Mouse (Mus musculus) stomach, embryonic 16.5 days (tissue): ENCODE data around the gene Prpsap1. TPM values are rescaled to one million over a fixed set of nuclear protein-coding genes. Genes with fewer than 3 reads are reported as not detected.

ENCODE experiments used
- ATAC-seq: fragments of 200-750 bp; cut with Nextera tagmentation; 2 replicates; pipeline ENCODE4 v1.8.0; 2017; ENCODE audit warnings: moderate number of reproducible peaks, moderate TSS enrichment; ENCODE audit not compliant: insufficient read depth, low FRiP score
- H3K27ac ChIP-seq: fragments of 300-500 bp; sonication (generic); 2 replicates; pipeline ENCODE4 v1.5.1; 2014; ENCODE audit warnings: low read length
- H3K27me3 ChIP-seq: fragments of 300-500 bp; sonication (generic); 2 replicates; pipeline ENCODE4 v1.6.1; 2014; ENCODE audit warnings: low read length, control low read depth, mixed read lengths; ENCODE audit not compliant: control insufficient read depth, insufficient read depth
- H3K36me3 ChIP-seq: fragments of 300-500 bp; sonication (generic); 2 replicates; pipeline ENCODE4 v1.6.1; 2014; ENCODE audit warnings: low read length; ENCODE audit not compliant: control insufficient read depth, insufficient read depth
- H3K4me1 ChIP-seq: fragments of 300-500 bp; sonication (generic); 2 replicates; pipeline ENCODE4 v1.6.1; 2014; ENCODE audit warnings: low read length, control low read depth, mixed read lengths; ENCODE audit not compliant: control insufficient read depth, insufficient read depth
- H3K4me2 ChIP-seq: fragments of 300-500 bp; sonication (generic); 2 replicates; pipeline ENCODE4 v1.6.1; 2014; ENCODE audit warnings: low read depth, low read length, mixed read lengths
- H3K4me3 ChIP-seq: fragments of 300-500 bp; sonication (generic); replicated peaks from 2 replicates; pipeline ENCODE4 v1.5.1; 2014; ENCODE audit warnings: mild to moderate bottlenecking, low read length
- H3K9ac ChIP-seq: fragments of 300-500 bp; sonication (generic); 2 replicates; pipeline ENCODE4 v1.6.1; 2014; ENCODE audit warnings: low read length
- H3K9me3 ChIP-seq: fragments of 300-500 bp; sonication (generic); replicated peaks from 2 replicates; pipeline ENCODE4 v1.6.1; 2016; ENCODE audit warnings: low read length, control low read depth; ENCODE audit not compliant: control insufficient read depth
- WGBS: fragments of 180-500 bp; shearing (Covaris S2); extraction: QIAGEN DNeasy Blood & Tissue Kit; methylation state at CpG from one replicate; pipeline ENCODE4 v1.1.7; 2014; 5-methylcytosine and 5-hydroxymethylcytosine counted together
- polyA plus RNA-seq: library from polyadenylated mRNA; unstranded; fragments of >200 nt; fragmentation: Nextera tagmentation; extraction: Ambion mirVana; gene quantifications from 2 replicates; pipeline ENCODE4 v1.2.1, GENCODE M21; 2015

Prpsap1 gene
- polyA plus RNA-seq, 1 experiment from 2014 or later = 190 TPM

- WGBS = 70% methylated on average over 10 of the region's 10 CpGs
- ATAC-seq = no peak
- Histone ChIP-seq H3K4me2 (no peak overlapping the region), H3K4me3 (no peak overlapping the region), H3K4me1 (peaks cover 6% of the 10 kb centered on the region), H3K36me3 (no peaks in the 10 kb centered on the region), H3K9ac (no peak overlapping the region), H3K27me3 (no peaks in the 10 kb centered on the region), H3K9me3 (no peaks in the 10 kb centered on the region), H3K27ac (peak overlapping the region; percentile 46; the same call in 1 of the 2 replicates)
Observed at GRCm38 (mm10) chr11:116423782-116424620, 70.0 kb downstream of the Prpsap1 start.

DNA sequence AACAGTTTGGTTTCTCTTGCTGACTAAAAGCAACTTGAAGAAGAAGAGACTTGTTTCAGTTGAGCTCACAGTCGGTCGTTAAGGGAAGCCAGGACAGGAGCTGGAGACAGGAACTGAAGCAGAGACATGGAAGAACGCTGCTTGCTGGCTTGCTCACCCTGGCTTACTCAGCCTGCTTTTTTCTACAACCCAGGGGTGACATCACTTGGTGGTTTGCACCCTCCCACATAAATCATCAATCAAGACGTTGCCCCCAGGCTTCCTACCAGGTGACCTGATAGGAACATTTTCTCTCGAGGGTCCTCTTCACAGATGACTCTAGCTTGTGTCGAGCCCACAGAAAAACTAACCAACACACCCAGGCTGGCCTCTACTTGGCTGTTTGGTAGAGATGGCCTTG lies 70.8 kb downstream of the Prpsap1 start:
- H3K36me3 ChIP-seq = no peaks in the 10 kb centered on the region
- no peak for ATAC-seq
- H3K4me2 ChIP-seq = no peak overlapping the region
- peaks cover 11% of the 10 kb centered on the region for H3K4me1 ChIP-seq
- H3K27me3 ChIP-seq = no peaks in the 10 kb centered on the region
- no peak overlapping the region for H3K27ac ChIP-seq
- H3K9ac ChIP-seq = no peak overlapping the region
- no peaks in the 10 kb centered on the region for H3K9me3 ChIP-seq
- H3K4me3 ChIP-seq = no peak overlapping the region
- WGBS = 71% methylated on average over 6 of the region's 6 CpGs

- Histone ChIP-seq H3K27ac (no peak overlapping the region), H3K4me1 (peaks cover 13% of the 10 kb centered on the region), H3K27me3 (no peaks in the 10 kb centered on the region), H3K9ac (no peak overlapping the region), H3K36me3 (no peaks in the 10 kb centered on the region), H3K4me2 (no peak overlapping the region), H3K9me3 (no peaks in the 10 kb centered on the region), H3K4me3 (no peak overlapping the region)
- no peak for ATAC-seq
- WGBS = 80% methylated on average over 2 of the region's 2 CpGs
Observed at GRCm38 (mm10) chr11:116422562-116422961, 71.4 kb downstream of the Prpsap1 start.

- Histone ChIP-seq H3K9ac (no peak overlapping the region), H3K27me3 (no peaks in the 10 kb centered on the region), H3K4me3 (no peak overlapping the region), H3K36me3 (no peaks in the 10 kb centered on the region), H3K9me3 (no peaks in the 10 kb centered on the region), H3K4me2 (no peak overlapping the region), H3K27ac (no peak overlapping the region), H3K4me1 (peaks cover 10% of the 10 kb centered on the region)
- WGBS = 68% methylated on average over 6 of the region's 6 CpGs
- no peak for ATAC-seq
Observed at GRCm38 (mm10) chr11:116421102-116421501, 72.9 kb downstream of the Prpsap1 start.

Other genes with a start within 250 kb of the Prpsap1 start
- gene Srp68, start 220.0 kb downstream of the Prpsap1 start, polyA plus RNA-seq = 85.5 and 89.4 TPM in 2 replicates
- gene Galr2, start 213.3 kb downstream of the Prpsap1 start, polyA plus RNA-seq = 0.26 and 0.45 TPM in 2 replicates
- gene Exoc7, start 187.0 kb downstream of the Prpsap1 start, polyA plus RNA-seq = 56.8 and 58.4 TPM in 2 replicates
- 0.39 and 0.41 TPM in 2 replicates for gene Foxj1, start 158.8 kb downstream of the Prpsap1 start, polyA plus RNA-seq
- 5.2 TPM in 2 replicates for gene Rnf157, start 81.2 kb downstream of the Prpsap1 start, polyA plus RNA-seq
- gene Ubald2, start 60.1 kb downstream of the Prpsap1 start, polyA plus RNA-seq = 30.2 and 34.8 TPM in 2 replicates
- gene Qrich2, start 28.0 kb downstream of the Prpsap1 start, polyA plus RNA-seq = 0.20 and 0.53 TPM in 2 replicates
- gene Sphk1, start 36.7 kb upstream of the Prpsap1 start, polyA plus RNA-seq = 12.4 and 15.3 TPM in 2 replicates
- 4.8 and 5.1 TPM in 2 replicates for gene Ube2o, start 87.2 kb upstream of the Prpsap1 start, polyA plus RNA-seq
- not detected in 2 replicates for gene Aanat, start 92.2 kb upstream of the Prpsap1 start, polyA plus RNA-seq
- gene Rhbdf2, start 132.8 kb upstream of the Prpsap1 start, polyA plus RNA-seq = 8.2 and 9.3 TPM in 2 replicates
- 1.1 and 1.6 TPM in 2 replicates for gene Prcd, start 159.3 kb upstream of the Prpsap1 start, polyA plus RNA-seq
- 19.6 and 24.8 TPM in 2 replicates for gene Cygb, start 160.1 kb upstream of the Prpsap1 start, polyA plus RNA-seq